Mouse (Mus musculus): ENCODE data around the gene Glipr1. TPM values are rescaled to one million over a fixed set of nuclear protein-coding genes. Genes with fewer than 3 reads are reported as not detected.

Gene Glipr1
- polyA plus RNA-seq (2014; fragmentation: Illumina TruSeq; extraction: RNeasy Lipid Tissue Mini Kit (QIAGEN cat#74804); ENCODE audit: low read depth, low replicate concordance), result 1.2 TPM

DNA sequence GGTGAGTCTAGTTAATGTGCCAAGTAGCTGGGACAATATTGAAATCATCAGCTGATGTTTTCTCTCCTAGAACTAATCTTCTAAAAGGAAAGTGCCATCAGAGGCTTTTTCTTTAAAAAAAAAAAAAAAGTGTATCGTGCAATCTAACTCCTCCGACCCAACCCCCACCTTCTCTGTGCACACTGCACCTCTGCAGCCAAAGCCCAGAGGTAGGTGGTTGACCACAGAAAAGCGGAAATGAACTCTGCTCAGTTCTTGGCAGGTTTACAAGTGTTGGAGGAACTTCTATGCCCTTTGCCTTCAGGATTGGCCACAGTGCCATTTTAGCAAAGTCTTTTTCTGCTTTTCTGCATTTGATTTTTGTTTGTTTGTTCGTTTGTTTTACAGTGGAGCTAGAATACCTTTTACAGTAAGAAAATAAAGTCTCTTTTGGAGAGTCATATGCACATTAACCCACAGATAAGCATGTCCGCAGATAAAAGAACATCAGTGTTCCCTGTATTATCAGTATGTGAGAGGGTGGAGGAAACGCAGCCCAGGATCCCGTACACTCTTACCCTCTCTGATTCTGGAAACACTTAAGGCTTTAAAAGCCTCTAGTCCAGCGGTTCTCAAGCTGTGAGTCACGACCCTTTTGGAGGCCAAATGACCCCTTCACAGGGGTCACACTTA lies at the start of gene Glipr1:
Gene Glipr1 (minus strand): TSS at position 88 of the 672 bp plus-strand sequence.

DNA sequence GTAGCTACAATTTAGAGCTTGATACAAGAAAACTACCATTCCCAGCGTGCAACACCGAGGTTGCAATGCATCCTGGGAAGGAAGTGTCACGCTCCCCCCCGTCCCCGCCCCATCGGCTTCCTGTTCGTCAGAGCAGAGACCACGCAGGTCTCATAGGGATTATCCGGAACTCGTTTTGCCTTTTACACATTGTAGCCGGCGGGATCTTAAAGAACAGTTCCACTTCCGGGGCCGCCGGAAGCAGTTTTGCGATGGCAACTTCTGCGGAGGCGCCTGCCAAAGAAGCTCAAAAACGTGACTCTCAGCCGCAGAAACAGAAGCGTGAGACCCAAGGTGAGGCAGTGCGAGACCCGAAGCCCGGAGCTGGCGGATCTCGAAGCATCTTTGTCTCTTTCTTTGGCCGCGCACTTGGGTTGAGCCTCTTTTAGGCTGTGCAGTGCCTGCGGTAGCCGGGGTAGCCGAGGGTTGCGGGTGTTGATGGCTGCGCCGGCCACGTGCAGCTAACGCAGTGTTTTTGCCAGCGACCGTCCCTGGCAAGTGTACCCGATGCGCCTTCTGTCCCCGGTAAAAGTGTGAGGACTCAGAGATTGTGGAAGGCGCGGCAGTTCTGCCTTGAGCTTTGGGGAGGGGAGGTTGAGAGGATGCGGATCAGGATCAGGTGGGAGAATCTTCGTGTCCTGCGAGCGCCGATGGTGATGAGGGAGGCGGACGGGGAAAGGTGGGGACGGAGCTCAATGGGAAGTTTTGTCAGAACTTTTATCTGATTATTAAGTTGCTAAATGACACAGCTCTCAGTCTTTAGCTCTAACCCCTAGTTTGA lies 29.7 kb downstream of the Glipr1 start, which contains the start of gene Krr1:
Gene Krr1 (plus strand): TSS at position 123 of the 820 bp plus-strand sequence.

Other genes with a start within 250 kb of the Glipr1 start
- 21.5 TPM for gene Krr1, start 30.0 kb downstream of the Glipr1 start, polyA plus RNA-seq (2014; fragmentation: Illumina TruSeq; extraction: RNeasy Lipid Tissue Mini Kit (QIAGEN cat#74804); ENCODE audit: low read depth, low replicate concordance)
- gene Glipr1l1, start 57.6 kb upstream of the Glipr1 start, polyA plus RNA-seq (2014; fragmentation: Illumina TruSeq; extraction: RNeasy Lipid Tissue Mini Kit (QIAGEN cat#74804); ENCODE audit: low read depth, low replicate concordance), result not detected
- gene Glipr1l2, start 80.7 kb upstream of the Glipr1 start, polyA plus RNA-seq (2014; fragmentation: Illumina TruSeq; extraction: RNeasy Lipid Tissue Mini Kit (QIAGEN cat#74804); ENCODE audit: low read depth, low replicate concordance), result not detected
- gene Glipr1l3, start 157.7 kb upstream of the Glipr1 start, polyA plus RNA-seq (2014; fragmentation: Illumina TruSeq; extraction: RNeasy Lipid Tissue Mini Kit (QIAGEN cat#74804); ENCODE audit: low read depth, low replicate concordance), result not detected
- not detected for gene Caps2, start 161.0 kb upstream of the Glipr1 start, polyA plus RNA-seq (2014; fragmentation: Illumina TruSeq; extraction: RNeasy Lipid Tissue Mini Kit (QIAGEN cat#74804); ENCODE audit: low read depth, low replicate concordance)

Data from heart, adult 10 weeks (tissue).